31 mouse cellular contexts compared by ENCODE assay signal in genomic region chr2:90502738-90503137, GRCm38 (mm10).
DNase-seq lines count a peak whose midpoint lies in the region; ATAC-seq and TF ChIP-seq lines count a peak whose summit lies in the region.
"Had no signal": no experiment of that assay in that cellular context is flagged by ENCODE, and none has a peak within 500 bp of the region (broad histone marks: within the 10 kb centered on the region; RNA-seq: fewer than 3 reads in every experiment).

No protein-coding gene starts in this region.

- H3K9ac ChIP-seq in heart, embryonic 11.5 days (ENCODE audit: low read depth, low read length): no peak overlapping the region
- no peak overlapping the region for H3K9ac ChIP-seq in heart, adult 2 months (ENCODE audit: low read depth, low read length)
- no peak overlapping the region for H3K9ac ChIP-seq in liver, embryonic 11.5 days (ENCODE audit: low read depth, low read length)
- no peak overlapping the region for H3K9ac ChIP-seq in liver, embryonic 16.5 days (ENCODE audit: low read depth, low read length)
- H3K9ac ChIP-seq in midbrain, embryonic 13.5 days (replicated peaks): no peak overlapping the region
- no peak overlapping the region for H3K9ac ChIP-seq in forebrain, embryonic 16.5 days (replicated peaks; ENCODE audit: low read depth, low read length)
- H3K9ac ChIP-seq: embryonic facial prominence, embryonic 15.5 days; heart, embryonic 12.5 days; hindbrain, embryonic 14.5 days; kidney, embryonic 15.5 days; lung, embryonic 15.5 days; neural tube, embryonic 12.5 days had no signal

- H3K36me3 ChIP-seq in heart, embryonic 11.5 days (ENCODE audit: control insufficient read depth, insufficient read depth, low read length): no peaks in the 10 kb centered on the region
- H3K36me3 ChIP-seq in heart, adult 2 months (ENCODE audit: control insufficient read depth, insufficient read depth, low read length): no peaks in the 10 kb centered on the region
- H3K36me3 ChIP-seq in liver, embryonic 11.5 days (ENCODE audit: control insufficient read depth, insufficient read depth, low read length): no peaks in the 10 kb centered on the region
- no peaks in the 10 kb centered on the region for H3K36me3 ChIP-seq in liver, embryonic 16.5 days (ENCODE audit: control insufficient read depth, insufficient read depth)
- H3K36me3 ChIP-seq in midbrain, embryonic 13.5 days: no peaks in the 10 kb centered on the region
- H3K36me3 ChIP-seq in forebrain, embryonic 16.5 days (ENCODE audit: control insufficient read depth, insufficient read depth): no peaks in the 10 kb centered on the region
- H3K36me3 ChIP-seq: embryonic facial prominence, embryonic 10.5 days; embryonic facial prominence, embryonic 15.5 days; forebrain, embryonic 10.5 days; G1E; heart, embryonic 12.5 days; kidney, embryonic 15.5 days; lung, embryonic 15.5 days; neural tube, embryonic 12.5 days had no signal

- no peak overlapping the region for H3K4me2 ChIP-seq in heart, embryonic 11.5 days
- peak overlapping the region; percentile 57 for H3K4me2 ChIP-seq in liver, embryonic 11.5 days
- peak overlapping the region; percentile 60 for H3K4me2 ChIP-seq in liver, embryonic 16.5 days (ENCODE audit: low read depth, low read length)
- H3K4me2 ChIP-seq in midbrain, embryonic 13.5 days (replicated peaks): no peak overlapping the region
- H3K4me2 ChIP-seq in forebrain, embryonic 16.5 days (ENCODE audit: low read length): no peak overlapping the region
- H3K4me2 ChIP-seq: embryonic facial prominence, embryonic 15.5 days; heart, embryonic 12.5 days; hindbrain, embryonic 14.5 days; kidney, embryonic 15.5 days; lung, embryonic 15.5 days; midbrain, embryonic 11.5 days; neural tube, embryonic 12.5 days had no signal

- no peak for TF ChIP-seq CTCF in heart, adult 2 months (IDR thresholded peaks at IDR 0.05)

- H3K4me1 ChIP-seq in heart, embryonic 11.5 days (ENCODE audit: control insufficient read depth, insufficient read depth, low read length): 0 out of 2 replicates have a peak, but pooled peaks cover 2% of the 10 kb centered on the region
- peaks cover 6% of the 10 kb centered on the region for H3K4me1 ChIP-seq in heart, adult 2 months (ENCODE audit: control insufficient read depth, insufficient read depth, low read length)
- peaks cover 29% of the 10 kb centered on the region for H3K4me1 ChIP-seq in liver, embryonic 11.5 days (replicated peaks; ENCODE audit: control insufficient read depth, insufficient read depth, low read length)
- peaks cover 34% of the 10 kb centered on the region for H3K4me1 ChIP-seq in liver, embryonic 16.5 days (ENCODE audit: control insufficient read depth, low read depth, low read length)
- peaks cover 11% of the 10 kb centered on the region for H3K4me1 ChIP-seq in midbrain, embryonic 13.5 days (replicated peaks)
- H3K4me1 ChIP-seq in forebrain, embryonic 16.5 days (replicated peaks; ENCODE audit: control insufficient read depth, insufficient read depth, low read length): peaks cover 6% of the 10 kb centered on the region
- H3K4me1 ChIP-seq: neural tube, embryonic 12.5 days had no signal

- intact Hi-C loops in heart, adult 2 months (cut with DNase I): no loop called here

- TF ChIP-seq EP300 in heart, adult 2 months (IDR thresholded peaks at IDR 0.05; ENCODE audit: insufficient read depth, low read depth, low read length): no peak

- H3K4me3 ChIP-seq in heart, embryonic 11.5 days (ENCODE audit: low read depth, low read length): no peak overlapping the region
- no peak overlapping the region for H3K4me3 ChIP-seq in heart, adult 2 months
- no peak overlapping the region for H3K4me3 ChIP-seq in liver, embryonic 11.5 days (ENCODE audit: low read depth, low read length)
- H3K4me3 ChIP-seq in liver, embryonic 16.5 days (ENCODE audit: low read depth, low read length): 0 out of 2 replicates have a peak overlapping the region, but pooled peaks have one; percentile 5
- no peak overlapping the region for H3K4me3 ChIP-seq in midbrain, embryonic 13.5 days (replicated peaks)
- H3K4me3 ChIP-seq in forebrain, embryonic 16.5 days (replicated peaks; ENCODE audit: low read length): no peak overlapping the region
- H3K4me3 ChIP-seq: embryonic facial prominence, embryonic 10.5 days; embryonic facial prominence, embryonic 15.5 days; forebrain, embryonic 10.5 days; heart, embryonic 12.5 days; kidney, embryonic 15.5 days; lung, embryonic 15.5 days; myocyte; neural tube, embryonic 12.5 days had no signal

- no peaks in the 10 kb centered on the region for H3K79me2 ChIP-seq in heart, adult 2 months (replicated peaks; ENCODE audit: control insufficient read depth, insufficient read depth, low read length)

- H3K27me3 ChIP-seq in heart, embryonic 11.5 days (ENCODE audit: control insufficient read depth, insufficient read depth, low read length): no peaks in the 10 kb centered on the region
- H3K27me3 ChIP-seq in heart, adult 2 months (ENCODE audit: control insufficient read depth, insufficient read depth, low read length): no peaks in the 10 kb centered on the region
- no peaks in the 10 kb centered on the region for H3K27me3 ChIP-seq in liver, embryonic 11.5 days (replicated peaks; ENCODE audit: control insufficient read depth, insufficient read depth, low read length)
- H3K27me3 ChIP-seq in liver, embryonic 16.5 days (ENCODE audit: control insufficient read depth, insufficient read depth, low read depth, low read length): no peaks in the 10 kb centered on the region
- no peaks in the 10 kb centered on the region for H3K27me3 ChIP-seq in midbrain, embryonic 13.5 days
- no peaks in the 10 kb centered on the region for H3K27me3 ChIP-seq in forebrain, embryonic 16.5 days (replicated peaks; ENCODE audit: control insufficient read depth, insufficient read depth, low read length)
- H3K27me3 ChIP-seq: embryonic facial prominence, embryonic 15.5 days; heart, embryonic 12.5 days; kidney, embryonic 15.5 days; lung, embryonic 15.5 days; neural tube, embryonic 12.5 days; Patski had no signal

- H3K9me3 ChIP-seq in heart, embryonic 11.5 days (replicated peaks; ENCODE audit: control insufficient read depth, low read length): no peaks in the 10 kb centered on the region
- no peaks in the 10 kb centered on the region for H3K9me3 ChIP-seq in liver, embryonic 11.5 days (ENCODE audit: control insufficient read depth, low read length)
- H3K9me3 ChIP-seq in liver, embryonic 16.5 days (replicated peaks; ENCODE audit: control insufficient read depth, low read length): no peaks in the 10 kb centered on the region
- no peaks in the 10 kb centered on the region for H3K9me3 ChIP-seq in midbrain, embryonic 13.5 days
- no peaks in the 10 kb centered on the region for H3K9me3 ChIP-seq in forebrain, embryonic 16.5 days (ENCODE audit: control insufficient read depth, low read length)
- H3K9me3 ChIP-seq: embryonic facial prominence, embryonic 10.5 days; embryonic facial prominence, embryonic 15.5 days; forebrain, embryonic 10.5 days; G1E; heart, embryonic 12.5 days; kidney, embryonic 15.5 days; lung, embryonic 15.5 days; neural tube, embryonic 12.5 days had no signal

- 0 out of 2 replicates have a peak overlapping the region, but pooled peaks have one; percentile 29 for H3K27ac ChIP-seq in heart, embryonic 11.5 days (ENCODE audit: low read depth, low read length)
- H3K27ac ChIP-seq in heart, adult 2 months: no peak overlapping the region
- peak overlapping the region; percentile 67 for H3K27ac ChIP-seq in liver, embryonic 11.5 days (ENCODE audit: low read depth, low read length)
- H3K27ac ChIP-seq in liver, embryonic 16.5 days (ENCODE audit: low read length): peak overlapping the region; percentile 86
- no peak overlapping the region for H3K27ac ChIP-seq in midbrain, embryonic 13.5 days
- H3K27ac ChIP-seq in forebrain, embryonic 16.5 days (ENCODE audit: low read length): no peak overlapping the region
- H3K27ac ChIP-seq: embryonic facial prominence, embryonic 10.5 days; embryonic facial prominence, embryonic 15.5 days; forebrain, embryonic 10.5 days; hindbrain, embryonic 14.5 days; kidney, embryonic 15.5 days; lung, embryonic 15.5 days; neural tube, embryonic 12.5 days had no signal

- no peak for ATAC-seq in heart, embryonic 11.5 days (replicated peaks; ENCODE audit: insufficient number of reproducible peaks, low FRiP score, low TSS enrichment)
- ATAC-seq in liver, embryonic 11.5 days (replicated peaks; ENCODE audit: low FRiP score): peak; percentile 35; the same call in 1 of the 2 replicates
- ATAC-seq in liver, embryonic 16.5 days (ENCODE audit: low read depth): peak; percentile 43; the same call in 1 of the 2 replicates
- ATAC-seq in midbrain, embryonic 13.5 days: no peak
- ATAC-seq in forebrain, embryonic 16.5 days: no peak
- ATAC-seq: intestine, postnatal 0 days; Patski had no signal

- no peak for DNase-seq in heart, adult 2 months
- DNase-seq in c-Kit-negative CD71-positive TER-119-positive erythroid progenitor cells, embryonic 14.5 days (ENCODE audit: low read depth, low spot score): peak; percentile 13
- DNase-seq in liver, embryonic 11.5 days (ENCODE audit: low spot score): no peak
- DNase-seq: adrenal gland, postnatal 10 days; cerebellum, adult 11-12 months; cerebellum, postnatal 14 days; gastrocnemius, postnatal 14 days; heart, adult 11 months; heart, postnatal 4 days; kidney, postnatal 25 days; left cerebral cortex, postnatal 4 days; lung, postnatal 36 days; right cerebral cortex, adult 18-20 months; spleen, adult 18-20 months had no signal

- no peak for TF ChIP-seq POLR2A in heart, adult 2 months (IDR thresholded peaks at IDR 0.05; ENCODE audit: insufficient read depth, low read depth, low read length)

Comparison
In these comparisons a context has a peak if more than half of its experiments do, and no peak if none do; other contexts are left out.
1. H3K27ac ChIP-seq: peak in heart, embryonic 11.5 days (single experiment), liver, embryonic 11.5 days (single experiment) and liver, embryonic 16.5 days (single experiment); none in heart, adult 2 months (single experiment), midbrain, embryonic 13.5 days (single experiment) and forebrain, embryonic 16.5 days (single experiment).
2. ATAC-seq: peak in liver, embryonic 11.5 days (single experiment) and liver, embryonic 16.5 days (single experiment); none in heart, embryonic 11.5 days (single experiment), midbrain, embryonic 13.5 days (single experiment) and forebrain, embryonic 16.5 days (single experiment).
3. H3K4me2 ChIP-seq: peak in liver, embryonic 11.5 days (single experiment) and liver, embryonic 16.5 days (single experiment); none in heart, embryonic 11.5 days (single experiment), midbrain, embryonic 13.5 days (single experiment) and forebrain, embryonic 16.5 days (single experiment).